Mouse (Mus musculus) stomach, postnatal 0 days (tissue): Measurements from ENCODE around the gene Ints5. TPM values are rescaled to one million over a fixed set of nuclear protein-coding genes. Genes with fewer than 3 reads are reported as not detected.

Source experiments
- ATAC-seq: fragments of 200-750 bp; cut with Nextera tagmentation; 2 replicates; pipeline ENCODE4 v1.8.0; 2017; ENCODE audit not compliant: low FRiP score, low TSS enrichment
- DNase-seq: peaks from one replicate; pipeline ENCODE4 v3.0.0-alpha.2; 2016; ENCODE audit warnings: low spot score
- H3K27ac ChIP-seq: fragments of 300-500 bp; sonication (generic); replicated peaks from 2 replicates; pipeline ENCODE4 v1.5.1; 2014; ENCODE audit warnings: mild to moderate bottlenecking, control low read depth
- H3K27me3 ChIP-seq: fragments of 300-500 bp; sonication (generic); 2 replicates; pipeline ENCODE4 v1.6.1; 2014; ENCODE audit warnings: low read length; ENCODE audit not compliant: control insufficient read depth, insufficient read depth
- H3K36me3 ChIP-seq: fragments of 300-500 bp; sonication (generic); 2 replicates; pipeline ENCODE4 v1.6.1; 2014; ENCODE audit warnings: low read length, mixed read lengths; ENCODE audit not compliant: control insufficient read depth, insufficient read depth
- H3K4me1 ChIP-seq: fragments of 300-500 bp; sonication (generic); replicated peaks from 2 replicates; pipeline ENCODE4 v1.6.1; 2014; ENCODE audit warnings: antibody characterized with exemption; ENCODE audit not compliant: control insufficient read depth, insufficient read depth
- H3K4me2 ChIP-seq: fragments of 300-500 bp; sonication (generic); replicated peaks from 2 replicates; pipeline ENCODE4 v1.6.1; 2014; ENCODE audit warnings: low read depth, mild to moderate bottlenecking, control low read depth, moderate library complexity
- H3K4me3 ChIP-seq: fragments of 300-500 bp; sonication (generic); 2 replicates; pipeline ENCODE4 v1.5.1; 2014; ENCODE audit warnings: low read depth, low read length, control low read depth
- H3K9ac ChIP-seq: fragments of 300-500 bp; sonication (generic); 2 replicates; pipeline ENCODE4 v1.6.1; 2014; ENCODE audit warnings: mild to moderate bottlenecking, low read length, control low read depth, mixed read lengths
- H3K9me3 ChIP-seq: fragments of 300-500 bp; sonication (generic); 2 replicates; pipeline ENCODE4 v1.6.1; 2016; ENCODE audit warnings: low read length; ENCODE audit not compliant: control insufficient read depth
- CTCF ChIP-seq: IDR thresholded peaks from 2 replicates; pipeline ENCODE4 v1.5.1; 2016; ENCODE audit warnings: antibody characterized with exemption, low read depth, mild to moderate bottlenecking, moderate library complexity
- EP300 ChIP-seq: optimal IDR thresholded peaks from 2 replicates; pipeline ENCODE3; 2016; ENCODE audit warnings: antibody characterized with exemption
- WGBS: fragments of 180-500 bp; shearing (Covaris S2); extraction: QIAGEN DNeasy Blood & Tissue Kit; methylation state at CpG from one replicate; pipeline ENCODE4 v1.1.7; 2014; 5-methylcytosine and 5-hydroxymethylcytosine counted together
- polyA plus RNA-seq: library from polyadenylated mRNA; unstranded; fragments of >200 nt; fragmentation: Nextera tagmentation; extraction: Ambion mirVana; gene quantifications from 2 replicates; pipeline ENCODE4 v1.2.1, GENCODE M21; 2015

Gene Ints5
- 19.1 and 19.5 TPM in 2 replicates for polyA plus RNA-seq

DNA sequence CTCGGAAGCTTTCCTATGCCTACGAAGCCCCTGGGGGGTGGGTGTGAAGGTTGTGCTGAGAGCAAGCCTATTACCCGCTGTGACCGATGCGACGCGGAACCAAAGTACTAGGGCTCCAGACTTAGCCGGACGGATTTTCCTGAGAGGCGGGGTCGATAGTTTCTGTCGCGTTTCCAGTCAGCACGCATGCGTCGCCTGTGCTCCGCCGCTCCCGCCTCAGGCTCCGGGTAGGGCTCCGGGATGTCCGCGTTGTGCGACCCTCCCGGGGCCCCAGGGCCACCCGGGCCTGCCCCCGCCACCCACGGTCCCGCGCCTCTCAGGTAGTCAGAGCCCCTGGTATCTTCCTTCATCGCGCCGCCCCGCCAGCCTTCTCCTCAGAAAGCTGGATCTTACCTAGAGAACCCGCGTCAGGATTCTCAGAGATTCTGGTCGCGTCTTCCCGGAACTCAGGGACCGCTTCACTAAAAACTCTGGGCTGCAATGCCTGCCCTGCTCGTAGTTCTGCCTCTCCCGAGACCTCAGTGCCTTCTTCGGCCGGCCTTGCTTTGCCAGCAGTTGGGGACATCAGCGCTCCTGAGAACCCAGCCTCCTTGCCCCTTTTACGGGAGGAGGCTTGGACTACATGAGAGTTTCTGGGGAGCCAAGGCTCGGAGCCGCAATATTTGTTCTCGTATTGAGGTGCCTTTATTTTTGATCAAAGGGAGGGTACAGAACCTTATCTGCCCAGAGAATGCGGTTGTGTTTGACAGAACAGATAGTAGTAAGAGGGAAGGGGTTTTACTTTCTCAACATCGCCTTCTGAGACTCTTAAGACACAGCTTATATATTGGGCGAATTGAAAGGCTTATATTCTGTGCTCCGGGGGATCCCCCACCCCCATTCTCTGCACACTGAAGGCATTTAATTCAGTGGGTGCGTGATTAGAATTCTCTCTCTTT is at the start of gene Ints5:
Ints5 (plus strand) TSS at position 177 of the 938 bp plus-strand sequence.
- H3K36me3 ChIP-seq: peaks cover 4% of the 10 kb centered on the region; the same call in 1 of the 2 replicates
- DNase-seq: peak; percentile 88
- no peaks in the 10 kb centered on the region for H3K9me3 ChIP-seq
- no peaks in the 10 kb centered on the region for H3K27me3 ChIP-seq
- H3K27ac ChIP-seq: peak within 1 kb of the TSS; percentile 92
- H3K4me2 ChIP-seq: peak within 1 kb of the TSS; percentile 87
- H3K4me1 ChIP-seq: 0 out of 2 replicates have a peak, but pooled peaks cover 3% of the 10 kb centered on the region
- H3K4me3 ChIP-seq: peak within 1 kb of the TSS; percentile 88
- WGBS: 1% methylated on average over 51 of the region's 54 CpGs
- peak within 1 kb of the TSS; percentile 91 for H3K9ac ChIP-seq
- TF ChIP-seq CTCF (no peak), EP300 (no peak)
- ATAC-seq: peak; percentile 56

- no peak overlapping the region for H3K9ac ChIP-seq
- WGBS: 65% methylated on average over 5 of the region's 5 CpGs
- H3K4me3 ChIP-seq: no peak overlapping the region
- no peaks in the 10 kb centered on the region for H3K27me3 ChIP-seq
- H3K9me3 ChIP-seq: no peaks in the 10 kb centered on the region
- peak; percentile 75 for DNase-seq
- no peak overlapping the region for H3K27ac ChIP-seq
- H3K4me1 ChIP-seq: no peaks in the 10 kb centered on the region
- TF ChIP-seq CTCF (peak; percentile 85), EP300 (no peak)
- H3K36me3 ChIP-seq: peaks cover 16% of the 10 kb centered on the region
- ATAC-seq: no peak
- H3K4me2 ChIP-seq: no peak overlapping the region
Observed at GRCm38 (mm10) chr19:8844371-8845129, 48.3 kb upstream of the Ints5 start.

- WGBS: 56% methylated on average over 5 of the region's 5 CpGs
- no peak for DNase-seq
Observed at GRCm38 (mm10) chr19:8848356-8848755, 44.4 kb upstream of the Ints5 start.

GRCm38 (mm10) chr19:8850402-8850901 is 42.4 kb upstream of the Ints5 start, which contains the start of gene Lrrn4cl:
TSS of gene Lrrn4cl (plus strand) at chr19:8850768.
- DNase-seq (peak; percentile 46), ATAC-seq (peak; percentile 88)
- WGBS: 16% methylated on average over 7 of the region's 7 CpGs
- no peak within 1 kb of the TSS for H3K4me3 ChIP-seq
- H3K36me3 ChIP-seq: peaks cover 13% of the 10 kb centered on the region
- H3K9me3 ChIP-seq: no peaks in the 10 kb centered on the region
- TF ChIP-seq EP300 (no peak), CTCF (peak; percentile 27)
- H3K4me2 ChIP-seq: peak within 1 kb of the TSS; percentile 14; the same call in 1 of the 2 replicates
- peak within 1 kb of the TSS; percentile 61 for H3K27ac ChIP-seq
- no peaks in the 10 kb centered on the region for H3K27me3 ChIP-seq
- no peaks in the 10 kb centered on the region; the same call in 1 of the 2 replicates for H3K4me1 ChIP-seq
- H3K9ac ChIP-seq: peak within 1 kb of the TSS; percentile 35; the same call in 1 of the 2 replicates

More at GRCm38 (mm10) chr19:8848356-8848755, 44.4 kb upstream of the Ints5 start:
- peaks cover 13% of the 10 kb centered on the region for H3K36me3 ChIP-seq
- H3K4me3 ChIP-seq: no peak overlapping the region
- H3K27ac ChIP-seq: no peak overlapping the region
- ATAC-seq: no peak
- no peaks in the 10 kb centered on the region; the same call in 1 of the 2 replicates for H3K4me1 ChIP-seq
- no peak overlapping the region for H3K9ac ChIP-seq
- no peak overlapping the region for H3K4me2 ChIP-seq
- H3K27me3 ChIP-seq: no peaks in the 10 kb centered on the region
- TF ChIP-seq CTCF: no peak
- TF ChIP-seq EP300: no peak
- H3K9me3 ChIP-seq: no peaks in the 10 kb centered on the region

DNA sequence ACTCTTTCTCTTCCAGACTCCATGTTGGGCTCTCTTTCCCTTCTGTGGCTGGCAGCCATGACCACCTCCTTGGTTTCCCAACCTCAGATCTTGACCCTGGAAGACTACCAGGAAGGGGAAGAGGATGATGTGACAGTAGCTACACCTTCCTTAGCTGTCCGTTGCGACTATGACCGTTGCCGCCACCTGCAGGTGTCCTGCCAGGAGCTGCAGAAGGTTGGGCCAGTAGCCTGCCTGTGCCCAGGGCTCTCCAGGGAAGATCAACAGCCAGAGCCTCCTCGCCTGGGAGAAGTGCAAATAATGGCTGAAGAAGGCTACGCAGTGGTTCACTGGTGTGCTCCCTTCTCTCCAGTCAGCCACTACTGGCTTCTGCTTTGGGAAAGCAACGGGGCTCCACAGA is 41.2 kb upstream of the Ints5 start:
- 44% methylated on average over 7 of the region's 7 CpGs for WGBS
- ATAC-seq: peak; percentile 34; the same call in 1 of the 2 replicates
- Histone ChIP-seq H3K36me3 (peaks cover 7% of the 10 kb centered on the region), H3K4me1 (no peaks in the 10 kb centered on the region; the same call in 1 of the 2 replicates), H3K4me2 (no peak overlapping the region), H3K9me3 (no peaks in the 10 kb centered on the region), H3K27me3 (no peaks in the 10 kb centered on the region), H3K4me3 (no peak overlapping the region), H3K9ac (no peak overlapping the region), H3K27ac (no peak overlapping the region)
- peak; percentile 52 for DNase-seq
- TF ChIP-seq CTCF (peak; percentile 34; the same call in 1 of the 2 replicates), EP300 (no peak)
